Mouse (Mus musculus): ENCODE measurements around the gene Ksr1.

Ksr1 gene
- long read RNA-seq, experiment 1, partial matches to known transcripts = 0 of 1 reads
- long read RNA-seq, experiment 1, other reads (novel, unspliced or antisense) = 1 of 1 reads
- long read RNA-seq, experiment 2, partial matches to known transcripts = 0 of 1 reads
- long read RNA-seq, experiment 2, other reads (novel, unspliced or antisense) = 1 of 1 reads

DNA sequence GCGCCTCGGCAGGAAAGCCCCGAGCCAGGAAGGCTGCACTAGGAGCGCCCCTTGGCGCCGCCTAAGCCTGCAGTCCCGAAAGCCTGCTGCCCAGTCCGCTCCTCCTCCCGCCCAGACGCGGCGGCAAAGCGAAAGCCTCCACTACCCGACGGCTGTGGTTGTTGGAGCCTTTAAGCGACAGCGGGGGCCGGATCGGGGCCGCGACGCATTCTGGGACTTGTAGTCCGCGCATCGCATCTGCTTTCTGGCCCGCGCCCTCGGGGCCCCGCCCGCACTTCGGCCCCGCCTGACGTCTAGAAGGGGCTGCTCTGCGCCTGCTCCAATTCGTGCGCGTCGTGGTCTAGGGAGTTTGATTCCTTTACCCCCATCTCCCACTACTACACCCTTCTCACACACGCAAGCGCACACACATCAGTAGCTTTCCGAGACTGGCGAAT lies at the start of gene Ksr1:
Gene Ksr1, minus strand, starts transcription at position 77 of the 437 bp plus-strand sequence.
- intact Hi-C loops (cut with DNase I) = no loop called here

DNA sequence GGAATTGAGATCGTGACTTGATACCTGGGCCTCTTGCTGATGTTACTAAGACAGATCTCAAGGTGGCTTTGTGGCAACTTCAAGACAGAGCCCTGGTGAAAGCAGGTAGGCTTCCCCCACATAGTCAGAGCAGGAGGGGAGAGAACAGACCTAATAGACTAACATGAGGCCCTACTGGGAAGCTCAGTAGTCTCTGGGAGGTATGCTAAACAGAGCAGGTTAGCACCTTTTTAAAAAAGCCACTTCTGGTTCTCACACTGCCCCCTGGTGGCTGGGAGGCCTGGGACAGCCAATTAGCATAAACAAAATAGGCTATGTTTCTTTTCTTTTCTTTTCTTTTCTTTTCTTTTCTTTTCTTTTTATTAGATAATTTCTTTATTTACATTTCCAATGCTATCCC lies 46.0 kb upstream of the Ksr1 start:
- intact Hi-C loops (cut with DNase I) = no loop called here

DNA sequence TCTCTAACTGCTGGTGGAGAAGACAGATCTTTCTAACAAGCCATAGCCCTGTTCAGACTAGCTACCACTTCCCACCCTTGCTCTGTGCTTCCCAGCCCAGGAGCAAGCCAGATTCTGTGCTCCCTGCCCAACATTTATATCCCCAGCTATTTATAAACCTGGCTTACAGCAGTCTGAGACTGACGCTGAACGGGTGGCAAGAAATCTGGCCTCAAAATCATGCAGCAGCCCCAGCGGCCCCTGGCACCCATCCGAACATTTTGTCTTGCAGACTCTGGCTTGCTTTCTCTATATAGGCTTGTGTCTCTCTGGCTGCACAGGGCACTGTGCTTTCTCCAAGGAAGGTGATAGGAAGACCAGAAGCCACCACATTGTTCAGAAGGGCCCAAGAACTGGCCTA lies 45.0 kb upstream of the Ksr1 start:
- intact Hi-C loops (cut with DNase I) = no loop called here

DNA sequence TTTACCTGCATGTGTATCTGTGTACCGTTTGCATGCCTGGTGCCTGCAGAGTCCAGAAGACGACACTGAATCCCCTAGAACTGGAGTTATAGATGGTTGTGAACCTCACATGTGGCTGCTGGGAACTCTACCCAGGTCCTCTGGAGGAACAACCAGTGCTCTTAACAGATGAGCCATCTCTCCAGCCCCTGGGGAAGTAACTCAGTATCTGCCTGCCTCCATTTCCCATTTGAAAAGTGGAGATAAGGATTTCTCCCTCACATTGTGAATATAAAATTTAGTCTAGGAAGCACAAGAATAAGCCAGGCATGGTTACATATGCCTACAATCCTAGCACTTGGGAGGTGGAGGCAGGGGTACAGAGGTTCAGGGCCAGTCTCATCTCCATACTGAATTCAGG lies 44.0 kb upstream of the Ksr1 start:
- intact Hi-C loops (cut with DNase I) = no loop called here

DNA sequence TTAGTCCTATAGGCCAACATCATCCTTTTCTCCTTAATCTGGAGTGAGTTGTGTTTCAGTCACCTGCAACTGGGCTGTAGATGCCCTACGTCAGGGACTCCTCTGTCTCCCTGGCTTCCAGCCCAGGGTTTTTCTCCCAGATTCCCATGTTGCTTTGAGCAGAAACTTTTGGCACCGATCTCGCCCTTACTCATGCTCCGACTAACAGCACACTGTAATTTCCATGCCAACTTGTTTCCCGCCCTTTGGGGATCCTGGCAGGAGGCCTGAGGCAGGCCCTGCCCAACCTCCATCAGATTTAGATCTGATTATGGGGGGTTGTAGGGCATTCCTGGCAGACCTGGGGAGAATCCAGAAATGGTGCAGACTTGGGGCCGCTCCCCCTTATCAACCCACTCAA lies 42.0 kb upstream of the Ksr1 start:
- intact Hi-C loops (cut with DNase I) = no loop called here

DNA sequence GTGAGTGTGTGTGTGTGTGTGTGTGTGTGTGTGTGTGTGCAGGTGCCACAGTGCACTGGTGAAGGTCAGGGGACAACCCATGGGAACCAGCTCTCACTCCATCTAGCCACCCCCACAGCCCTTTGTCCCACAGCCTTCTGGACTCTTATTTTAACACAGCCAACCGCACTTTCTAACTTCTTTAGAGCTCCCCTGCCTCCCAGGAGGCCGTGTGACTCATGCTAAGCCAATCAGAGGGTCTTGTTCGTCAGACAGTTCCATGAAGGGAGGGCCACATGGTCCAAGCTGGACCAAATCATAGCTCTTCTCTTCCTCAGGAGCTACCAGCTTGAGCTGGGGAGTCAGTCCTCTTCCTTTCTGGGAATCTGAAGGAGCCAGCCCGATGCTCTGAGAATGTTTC lies 41.1 kb upstream of the Ksr1 start:
- intact Hi-C loops (cut with DNase I) = no loop called here

DNA sequence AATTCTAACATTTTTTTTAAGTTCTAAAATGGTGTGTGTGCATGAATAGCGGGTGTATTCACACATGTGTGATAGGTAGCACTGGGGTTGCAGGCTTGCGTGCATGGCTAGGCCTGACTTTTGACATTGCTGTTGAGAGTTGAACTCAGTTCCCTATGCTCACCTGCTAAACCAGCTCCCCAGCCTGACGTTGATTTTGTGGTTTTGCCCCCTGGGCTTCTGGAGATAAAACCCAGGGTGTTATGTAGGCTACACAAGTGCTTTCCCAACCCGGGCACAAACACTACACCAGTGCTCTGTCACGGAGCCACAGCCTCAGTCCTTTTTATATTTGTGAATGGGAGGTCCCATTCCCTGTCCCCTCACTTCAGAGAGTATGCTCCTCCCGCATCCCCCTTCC lies 39.5 kb upstream of the Ksr1 start:
- intact Hi-C loops (cut with DNase I) = no loop called here

DNA sequence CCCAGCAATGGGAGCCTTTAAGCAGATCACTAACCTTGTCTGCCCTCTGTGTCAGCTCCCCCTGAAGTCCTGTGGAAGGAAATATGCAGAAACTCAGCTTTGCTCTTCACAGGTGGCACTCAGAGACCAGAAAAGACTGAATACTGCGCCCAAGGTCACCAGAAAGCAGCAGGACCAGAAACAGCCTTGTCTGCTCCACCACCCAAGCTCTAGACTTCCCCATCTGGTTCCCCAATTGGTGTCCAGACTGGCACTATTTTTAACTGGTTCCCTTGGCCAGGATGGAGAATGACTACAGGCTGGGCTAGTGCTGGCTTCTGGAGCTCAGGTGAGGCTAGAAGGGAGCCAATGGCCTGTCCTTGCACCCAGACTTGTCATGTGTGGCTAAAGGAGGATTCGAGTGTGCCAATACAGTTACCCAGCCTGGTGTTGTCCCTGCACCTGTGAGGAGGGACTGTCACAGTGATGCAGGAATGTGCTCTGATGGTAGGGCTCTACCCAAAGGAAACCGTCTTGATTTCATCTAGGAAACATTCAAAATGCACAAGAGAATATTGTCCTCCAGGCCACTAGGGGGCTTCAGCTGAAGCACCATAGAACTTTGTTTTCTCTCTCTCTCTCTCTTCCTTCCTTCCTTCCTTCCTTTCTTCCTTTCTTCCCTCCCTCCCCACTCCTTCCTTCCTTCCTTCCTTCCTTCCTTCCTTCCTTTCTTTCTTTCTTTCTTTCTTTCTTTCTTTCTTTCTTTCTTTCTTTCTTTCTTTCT lies 38.1 kb upstream of the Ksr1 start:
- intact Hi-C loops (cut with DNase I) = no loop called here

DNA sequence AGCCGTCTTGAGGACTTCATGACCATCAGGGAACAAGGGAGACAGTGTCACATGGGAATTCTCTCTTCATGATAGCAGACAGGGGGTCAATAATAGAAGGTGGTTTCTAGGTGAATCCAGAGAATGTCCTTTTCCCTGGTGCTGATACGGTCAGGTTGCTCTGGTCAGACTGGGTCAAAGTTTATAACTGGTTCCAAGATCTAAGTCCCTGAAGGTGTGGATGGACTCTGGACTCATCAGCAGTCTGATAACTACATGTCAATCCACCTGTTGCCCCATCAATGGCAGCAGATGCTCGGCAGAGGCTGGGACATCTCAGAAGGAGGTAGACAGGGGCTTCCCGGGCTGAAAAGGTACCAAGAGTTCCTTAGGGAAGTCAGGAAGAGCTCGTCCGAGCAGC lies 37.2 kb upstream of the Ksr1 start:
- intact Hi-C loops (cut with DNase I) = no loop called here

DNA sequence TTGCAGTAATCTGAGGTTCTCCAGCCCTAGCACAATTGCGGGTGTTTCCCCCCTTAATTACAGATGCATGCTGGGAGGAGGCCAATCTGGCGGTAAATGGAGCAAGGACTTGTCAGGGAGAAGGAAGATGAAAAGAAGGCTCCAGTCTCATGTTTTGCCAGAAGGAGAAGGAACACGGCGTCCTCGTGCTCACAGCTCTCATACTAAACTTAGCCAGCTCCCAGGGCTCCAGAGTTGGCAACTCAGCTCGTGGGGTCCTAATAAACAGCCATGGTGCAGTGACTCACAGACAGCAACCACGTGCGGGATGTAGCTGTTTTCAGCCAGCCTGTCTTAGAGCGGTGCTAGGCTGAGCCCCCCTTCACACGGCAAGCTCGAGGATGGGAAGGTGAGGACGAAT lies 36.7 kb upstream of the Ksr1 start:
- intact Hi-C loops (cut with DNase I) = no loop called here

DNA sequence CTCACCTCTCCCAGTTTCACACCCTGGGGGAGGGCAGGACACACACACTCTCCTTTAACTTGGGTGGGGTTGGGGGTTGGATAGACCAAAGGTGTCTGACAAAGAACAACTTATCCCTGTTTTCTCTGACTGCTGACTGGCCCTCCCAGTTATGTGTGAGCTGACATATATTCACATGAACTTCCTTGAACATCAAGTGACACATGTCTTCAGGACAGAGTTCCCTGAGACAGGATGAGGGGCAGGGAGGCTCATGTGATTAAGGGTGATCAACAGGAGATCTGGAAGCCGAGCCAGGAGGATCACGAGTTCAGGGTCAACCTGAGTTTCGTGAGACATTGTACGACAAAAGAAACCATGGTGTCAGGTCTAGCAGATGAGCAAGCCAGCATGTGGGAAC lies 35.7 kb upstream of the Ksr1 start:
- intact Hi-C loops (cut with DNase I) = no loop called here

DNA sequence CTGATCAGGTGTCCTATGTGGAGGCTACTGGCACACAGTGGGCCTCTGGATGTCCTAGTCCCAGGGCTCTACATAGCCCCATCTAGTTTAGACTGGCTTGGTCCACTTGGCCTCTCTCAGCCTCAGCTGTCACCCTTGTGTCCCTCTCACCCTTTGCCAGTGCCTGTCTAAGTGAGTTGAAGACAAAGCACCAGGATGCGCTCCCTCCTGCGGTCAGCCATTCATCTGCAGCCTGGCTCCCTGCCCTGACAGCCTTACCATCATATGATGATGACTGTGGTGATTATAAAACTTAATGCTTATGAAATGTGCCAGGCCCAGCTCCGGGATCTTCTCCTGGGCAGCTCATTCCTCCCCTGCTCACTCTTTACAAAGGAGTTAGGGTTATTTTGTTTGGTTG lies 30.5 kb upstream of the Ksr1 start:
- intact Hi-C loops (cut with DNase I) = no loop called here

DNA sequence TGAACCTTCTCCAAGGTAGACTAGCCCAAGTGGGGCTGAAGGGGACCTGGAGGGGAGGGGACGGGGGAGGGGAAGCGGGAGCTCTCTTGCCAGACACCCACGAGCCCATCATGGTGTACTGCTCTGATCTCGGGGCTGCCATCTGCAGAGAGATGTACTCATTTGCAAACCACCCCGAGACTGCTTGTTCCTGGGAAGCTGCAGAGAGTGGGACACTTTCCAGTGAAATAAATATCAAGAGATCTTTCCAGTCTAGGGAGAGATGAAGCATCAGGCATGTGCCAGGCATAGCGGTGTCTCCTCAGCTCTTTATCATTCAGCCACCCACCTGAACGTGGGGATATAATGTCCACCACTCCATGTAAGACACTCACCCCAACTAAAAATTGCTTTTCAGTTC lies 25.8 kb upstream of the Ksr1 start:
- intact Hi-C loops (cut with DNase I) = no loop called here

DNA sequence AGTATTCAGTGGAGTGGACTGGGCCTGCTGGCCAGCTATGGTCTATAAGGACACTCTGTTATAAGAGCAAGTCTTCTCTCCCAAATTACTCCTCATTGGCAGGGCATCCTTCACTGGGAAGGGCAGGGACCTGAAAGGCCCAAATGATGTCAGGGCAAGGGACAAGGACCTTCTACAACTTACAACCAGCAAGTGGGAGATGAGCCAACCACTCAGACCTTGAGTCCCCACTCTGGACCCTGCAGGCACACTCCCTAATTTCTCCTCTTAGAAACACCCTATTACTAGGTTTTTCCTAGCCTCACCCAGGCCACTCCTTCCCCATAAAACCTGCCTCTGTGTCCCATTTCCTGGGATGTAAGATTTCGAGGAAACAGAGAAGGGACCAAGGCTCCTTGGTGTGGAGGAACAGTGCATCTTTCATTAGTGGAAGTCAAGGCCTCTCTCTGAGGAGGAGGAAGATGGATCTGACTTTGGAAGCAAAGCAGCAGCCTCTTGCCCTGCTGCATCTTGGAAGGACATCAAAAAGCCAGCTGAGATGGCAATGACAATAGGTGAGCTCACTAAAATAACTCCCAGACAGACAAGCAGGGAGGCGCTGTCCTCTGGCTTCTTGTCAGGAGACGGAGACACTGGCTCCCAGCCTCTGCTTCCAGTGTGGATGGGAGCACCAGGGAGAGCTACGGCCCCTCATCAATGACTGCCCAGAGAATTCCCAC lies 20.5 kb upstream of the Ksr1 start:
- intact Hi-C loops (cut with DNase I) = no loop called here

DNA sequence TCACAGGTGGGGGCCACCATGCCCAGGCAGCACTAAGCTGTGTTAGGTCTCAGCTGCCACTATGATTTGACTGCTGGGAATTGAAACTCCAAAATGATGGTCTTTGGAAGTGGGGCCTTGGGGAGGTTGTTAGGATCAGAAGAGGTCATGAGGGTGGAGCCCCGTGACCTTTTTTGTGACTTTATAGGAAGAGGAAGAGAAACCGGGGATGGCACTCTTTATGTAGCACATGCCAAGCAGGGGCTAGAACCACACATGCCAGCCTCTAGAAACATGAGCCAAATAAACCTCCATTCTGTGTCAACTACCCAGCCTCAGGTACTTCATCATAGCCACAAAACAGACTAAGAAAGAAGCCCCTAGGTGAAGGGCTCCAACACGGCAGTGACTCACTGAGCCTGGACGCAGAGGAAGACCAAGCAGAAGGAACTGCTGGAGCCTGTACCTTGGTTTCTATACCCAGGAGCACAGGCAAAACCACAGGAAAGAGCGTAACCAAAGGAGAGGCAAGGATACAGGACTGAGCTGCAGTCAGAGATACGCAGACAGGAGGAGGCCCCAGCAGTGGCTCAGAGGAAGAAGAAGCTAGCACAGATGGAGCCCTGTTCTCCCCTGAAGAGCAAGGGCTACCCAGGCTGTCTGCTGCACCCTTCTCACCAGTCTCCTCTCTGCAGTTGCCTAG lies 15.0 kb upstream of the Ksr1 start:
- intact Hi-C loops (cut with DNase I) = no loop called here

DNA sequence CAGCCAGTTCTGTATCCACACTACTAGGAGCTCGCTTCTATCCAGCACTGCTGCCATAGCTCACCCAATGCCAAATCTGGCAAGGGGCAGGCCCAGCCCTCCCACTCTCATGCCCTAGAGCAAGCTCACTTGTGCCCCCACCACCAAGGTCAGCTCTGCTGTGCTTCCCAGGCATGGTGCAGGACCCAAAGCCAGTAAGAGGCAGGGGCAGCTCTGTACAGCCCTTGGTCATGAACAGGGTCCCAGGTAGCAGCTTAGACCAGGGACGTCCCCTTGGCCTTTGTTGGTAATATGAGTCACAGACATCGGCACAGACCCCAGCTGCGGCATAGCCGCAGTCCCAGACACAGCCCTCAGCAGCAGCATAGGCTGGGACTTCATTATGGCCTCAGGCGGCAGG lies 13.9 kb upstream of the Ksr1 start:
- intact Hi-C loops (cut with DNase I) = no loop called here

DNA sequence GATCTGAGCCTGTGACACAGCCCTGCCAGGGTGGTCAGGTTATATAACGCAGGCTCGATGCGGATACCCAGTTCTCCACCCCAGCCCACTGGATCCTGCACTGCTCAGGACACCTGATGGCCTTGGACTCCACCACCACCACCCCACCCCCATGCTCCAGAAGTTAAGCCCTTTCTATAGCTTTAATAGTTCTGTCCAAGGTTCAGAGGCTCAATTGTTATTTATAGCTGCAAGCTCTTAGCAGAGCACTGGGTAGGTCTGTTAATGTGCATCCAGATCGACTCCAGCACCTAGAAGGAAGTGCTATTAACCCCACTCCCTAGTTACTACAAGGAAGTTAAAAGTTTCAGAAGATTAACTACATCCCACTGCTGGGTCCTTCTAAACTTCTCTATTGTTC lies 11.5 kb upstream of the Ksr1 start:
- intact Hi-C loops (cut with DNase I) = no loop called here

DNA sequence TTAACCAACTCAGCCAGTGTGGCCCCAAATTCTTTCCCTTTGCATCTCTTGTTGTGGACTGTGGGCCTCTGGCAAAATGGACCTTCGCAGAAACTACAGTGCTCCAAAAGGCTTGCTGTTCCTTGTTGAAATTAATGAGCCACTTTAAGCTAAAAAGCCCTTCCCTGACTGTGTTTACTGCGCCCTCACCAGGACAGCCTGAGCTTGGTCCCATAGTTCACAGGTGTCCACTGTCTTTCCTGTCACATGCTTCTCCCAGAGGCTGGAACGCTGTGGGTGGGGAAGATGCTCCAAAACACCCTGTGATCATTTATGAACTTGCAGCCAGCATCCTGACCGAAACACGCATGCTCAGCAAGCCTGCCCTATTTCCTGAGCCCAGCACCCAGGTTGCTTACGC lies 9.1 kb upstream of the Ksr1 start:
- intact Hi-C loops (cut with DNase I) = no loop called here

DNA sequence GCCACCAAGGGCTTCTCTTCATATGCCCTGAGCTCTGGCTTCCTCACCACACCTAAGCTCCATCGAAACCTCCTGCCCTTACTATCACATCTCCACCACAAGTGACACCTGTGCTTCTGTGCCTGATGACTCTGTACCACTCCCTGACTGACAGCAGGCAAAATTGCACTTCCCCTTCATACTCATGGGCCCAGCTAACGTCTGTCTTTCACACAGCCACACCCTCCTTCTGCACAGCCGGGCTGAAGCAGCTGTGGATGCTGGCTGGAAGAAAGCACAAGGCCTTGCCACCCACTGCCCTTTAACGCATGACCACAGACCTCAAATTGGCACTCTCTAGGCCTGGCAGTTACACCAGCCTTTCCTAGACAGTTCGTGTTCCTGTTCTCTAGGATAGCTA lies 6.5 kb upstream of the Ksr1 start:
- intact Hi-C loops (cut with DNase I) = loop anchor here (2.0 kb wide), 1 partner anchor 122 kb away; no protein-coding TSS in a partner anchor

DNA sequence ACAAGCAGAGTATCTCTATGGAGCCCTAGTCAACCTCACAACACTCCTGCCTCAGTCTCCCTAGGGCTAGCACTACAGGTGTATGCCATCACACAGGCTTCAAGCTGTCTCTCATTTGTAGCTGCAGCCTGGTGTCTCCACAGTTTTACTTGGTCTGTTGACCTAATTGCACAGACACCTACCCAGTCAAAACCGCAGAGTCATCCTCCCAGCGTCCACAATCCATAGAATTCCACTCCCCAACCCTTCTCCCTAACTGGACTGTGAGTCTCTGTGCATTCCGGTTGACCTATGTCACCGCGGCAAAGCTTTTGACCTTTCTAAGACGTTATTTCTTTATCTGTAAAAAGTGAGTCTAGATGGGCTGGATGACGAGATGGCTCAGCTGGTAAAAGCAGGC lies 5.7 kb upstream of the Ksr1 start:
- intact Hi-C loops (cut with DNase I) = loop anchor here (2.0 kb wide), 1 partner anchor 121 kb away; no protein-coding TSS in a partner anchor

DNA sequence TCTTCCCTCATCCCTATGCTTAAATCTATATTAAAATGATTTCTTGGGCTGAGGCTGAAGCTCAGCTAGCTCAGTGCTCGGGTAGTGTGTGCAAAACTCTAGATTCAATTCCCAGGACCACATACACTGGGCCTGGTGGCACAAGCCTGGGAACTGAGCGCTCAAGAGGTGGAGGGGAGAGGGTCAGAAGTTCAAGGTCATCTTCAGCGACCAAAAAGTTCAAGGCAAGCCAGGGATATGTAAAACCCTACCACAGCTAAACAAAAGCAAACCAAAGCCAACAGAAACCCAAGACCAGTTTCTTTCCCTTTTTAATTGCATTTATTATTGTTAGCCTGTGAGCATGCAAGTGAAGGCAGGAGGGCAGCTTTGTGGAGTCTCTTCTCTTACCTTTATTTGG lies 4.1 kb upstream of the Ksr1 start:
- intact Hi-C loops (cut with DNase I) = no loop called here

DNA sequence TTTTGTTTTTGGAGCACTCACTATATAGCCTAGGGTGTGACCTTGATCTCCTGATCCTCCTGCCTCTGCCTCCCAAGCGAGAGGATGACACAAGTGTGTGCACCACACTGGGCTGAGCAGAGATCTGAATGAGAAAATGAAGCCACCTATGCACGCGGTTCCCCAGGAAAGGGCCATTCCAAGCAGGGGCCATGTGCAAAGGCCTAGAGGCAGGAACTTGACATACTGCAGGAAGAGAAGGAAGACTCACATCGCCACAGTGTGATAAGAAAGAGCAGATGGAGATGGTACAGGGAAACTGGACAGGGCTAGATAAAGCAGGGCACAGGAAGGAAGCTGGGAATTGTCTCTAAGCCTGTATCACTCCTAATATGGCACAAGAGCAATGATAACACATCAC lies 3.1 kb upstream of the Ksr1 start:
- intact Hi-C loops (cut with DNase I) = no loop called here

Measured in adrenal gland (tissue).